In genomic region chr12:86949501-86949900, GRCm38 (mm10) we compare ENCODE assay signal across 8 mouse cellular contexts. TPM values are rescaled to one million over a fixed set of nuclear protein-coding genes. Genes with fewer than 3 reads are reported as not detected.
DNase-seq lines count a peak whose midpoint lies in the region; ATAC-seq and TF ChIP-seq lines count a peak whose summit lies in the region.

No protein-coding gene starts in this region.

- peaks cover 6% of the 10 kb centered on the region for H3K4me1 ChIP-seq in testis, adult 2 months (ENCODE audit: control insufficient read depth, insufficient read depth, low read length)
- peaks cover 15% of the 10 kb centered on the region; the same call in 1 of the 2 replicates for H3K4me1 ChIP-seq in kidney, adult 2 months (ENCODE audit: control insufficient read depth, insufficient read depth, low read length)
- H3K4me1 ChIP-seq in intestine, embryonic 16.5 days (ENCODE audit: control insufficient read depth, insufficient read depth, low read length): peaks cover 18% of the 10 kb centered on the region

- WGBS in kidney, adult 2 months: 65% methylated on average over 9 of the region's 9 CpGs
- 75% methylated on average over 9 of the region's 9 CpGs for WGBS in intestine, embryonic 16.5 days

- H3K36me3 ChIP-seq in testis, adult 2 months (ENCODE audit: control insufficient read depth, insufficient read depth, low read length): no peaks in the 10 kb centered on the region
- no peaks in the 10 kb centered on the region; the same call in 1 of the 2 replicates for H3K36me3 ChIP-seq in kidney, adult 2 months (ENCODE audit: control insufficient read depth, insufficient read depth, low read length)
- no peaks in the 10 kb centered on the region for H3K36me3 ChIP-seq in intestine, embryonic 16.5 days (ENCODE audit: control insufficient read depth, insufficient read depth, low read length)

- no peaks in the 10 kb centered on the region for H3K9me3 ChIP-seq in intestine, embryonic 16.5 days (ENCODE audit: control insufficient read depth, low read length)

- TF ChIP-seq POLR2A in testis, adult 2 months (IDR thresholded peaks at IDR 0.05; ENCODE audit: control insufficient read depth, low read depth, low read length): no peak
- no peak for TF ChIP-seq POLR2A in kidney, adult 2 months (IDR thresholded peaks at IDR 0.05; ENCODE audit: low read depth, low read length)

- 0 out of 2 replicates have a peak overlapping the region, but pooled peaks have one; percentile 7 for H3K27ac ChIP-seq in testis, adult 2 months (ENCODE audit: control insufficient read depth, insufficient read depth, low read depth, low read length)
- no peak overlapping the region for H3K27ac ChIP-seq in kidney, adult 2 months (ENCODE audit: insufficient read depth, low read depth, low read length)
- H3K27ac ChIP-seq in intestine, embryonic 16.5 days (ENCODE audit: low read length): no peak overlapping the region

- H3K27me3 ChIP-seq in testis, adult 2 months (ENCODE audit: control insufficient read depth, insufficient read depth, low read length): no peaks in the 10 kb centered on the region
- no peaks in the 10 kb centered on the region for H3K27me3 ChIP-seq in kidney, adult 2 months (replicated peaks; ENCODE audit: control insufficient read depth, insufficient read depth, low read length)
- H3K27me3 ChIP-seq in intestine, embryonic 16.5 days (replicated peaks; ENCODE audit: control insufficient read depth, insufficient read depth, low read length): no peaks in the 10 kb centered on the region

- ATAC-seq in megakaryocyte, adult 5-6 weeks (ENCODE audit: poor library complexity, severe bottlenecking): peak; percentile 6; the same call in 1 of the 2 replicates
- ATAC-seq in intestine, embryonic 16.5 days: no peak

- H3K4me2 ChIP-seq in intestine, embryonic 16.5 days (ENCODE audit: low read depth, low read length): no peak overlapping the region

- no peak for TF ChIP-seq CTCF in testis, adult 2 months (IDR thresholded peaks at IDR 0.05; ENCODE audit: control insufficient read depth, insufficient read depth, insufficient replicate concordance, low read depth, low read length)
- TF ChIP-seq CTCF in kidney, adult 2 months (conservative IDR thresholded peaks at IDR 0.05; ENCODE audit: insufficient read depth, insufficient read length, low read depth, low read length): no peak

- peak; percentile 91 for DNase-seq in heart, adult 11 months
- DNase-seq in heart, postnatal 4 days: no peak
- DNase-seq in testis, postnatal 14 days (ENCODE audit: low spot score): no peak
- DNase-seq in kidney, adult 2 months: no peak
- no peak for DNase-seq in adrenal gland, postnatal 14 days

- H3K4me3 ChIP-seq in testis, adult 2 months (ENCODE audit: control insufficient read depth, low read depth, low read length): peak overlapping the region; percentile 75
- H3K4me3 ChIP-seq in kidney, adult 2 months (ENCODE audit: insufficient read depth, low read depth, low read length): no peak overlapping the region
- H3K4me3 ChIP-seq in intestine, embryonic 16.5 days (ENCODE audit: low read length): no peak overlapping the region

- H3K9ac ChIP-seq in intestine, embryonic 16.5 days (ENCODE audit: low read depth, low read length): no peak overlapping the region

RNA-seq across cellular contexts. Expression of gene Cipc, which starts 2.7 kb away (rescaled TPM):
- total RNA-seq in heart, postnatal 4 days (2021): 10 to 100 TPM; 34.1 to 39.3 TPM
- polyA plus RNA-seq in testis, adult 2 months (2012; rRNA removed): 42.7 and 45.6 TPM in 2 replicates
- total RNA-seq in megakaryocyte, adult 5-6 weeks (2015): 12.0 and 12.9 TPM in 2 replicates
- 8.9 and 11.0 TPM in 2 replicates for total RNA-seq in megakaryocyte, adult 5-6 weeks (2017)
- 28.8 and 34.2 TPM in 2 replicates for polyA plus RNA-seq in kidney, adult 2 months (2012; rRNA removed)
- polyA plus RNA-seq in intestine, embryonic 16.5 days (2015; fragmentation: Nextera tagmentation; extraction: Ambion mirVana): 7.9 and 9.5 TPM in 2 replicates
- 26.2 and 29.1 TPM in 2 replicates for total RNA-seq in adrenal gland, postnatal 14 days (2021)

RNA-seq across cellular contexts. Expression of gene Zdhhc22, which starts 40.7 kb away (rescaled TPM):
- total RNA-seq in heart, postnatal 4 days (2021): not detected
- polyA plus RNA-seq in testis, adult 2 months (2012; rRNA removed): not detected in 2 replicates
- total RNA-seq in megakaryocyte, adult 5-6 weeks (2015): not detected in 2 replicates
- total RNA-seq in megakaryocyte, adult 5-6 weeks (2017): not detected in 2 replicates
- 0.14 TPM in 1 of 2 replicates, not detected in the other for polyA plus RNA-seq in kidney, adult 2 months (2012; rRNA removed)
- 0.23 and 0.28 TPM in 2 replicates for polyA plus RNA-seq in intestine, embryonic 16.5 days (2015; fragmentation: Nextera tagmentation; extraction: Ambion mirVana)
- total RNA-seq in adrenal gland, postnatal 14 days (2021): 0.59 and 1.1 TPM in 2 replicates
